Mouse (Mus musculus) lung, adult 10 weeks (tissue): Measurements from ENCODE around the gene Usp53. TPM values are rescaled to one million over a fixed set of nuclear protein-coding genes. Genes with fewer than 3 reads are reported as not detected.

ENCODE experiments used
- polyA plus RNA-seq: library from polyadenylated mRNA; stranded (reverse); fragments of 350-450 nt; fragmentation: Illumina TruSeq; extraction: RNeasy Lipid Tissue Mini Kit (QIAGEN cat#74804); gene quantifications from one replicate; pipeline ENCODE4 v1.2.3, GENCODE M21; 2014; ENCODE audit warnings: low read depth, low replicate concordance; ENCODE audit not compliant: insufficient read depth

Usp53 gene
- 2.3 TPM for polyA plus RNA-seq

GRCm38 (mm10) chr3:122984249-122985182 is at the start of gene Usp53:
Gene Usp53 (minus strand): TSS chr3:122984510.

GRCm38 (mm10) chr3:122924009-122924914 is 60.0 kb downstream of the Usp53 start, which contains the start of gene 1810037I17Rik:
Gene 1810037I17Rik (plus strand): TSS chr3:122924203.

DNA sequence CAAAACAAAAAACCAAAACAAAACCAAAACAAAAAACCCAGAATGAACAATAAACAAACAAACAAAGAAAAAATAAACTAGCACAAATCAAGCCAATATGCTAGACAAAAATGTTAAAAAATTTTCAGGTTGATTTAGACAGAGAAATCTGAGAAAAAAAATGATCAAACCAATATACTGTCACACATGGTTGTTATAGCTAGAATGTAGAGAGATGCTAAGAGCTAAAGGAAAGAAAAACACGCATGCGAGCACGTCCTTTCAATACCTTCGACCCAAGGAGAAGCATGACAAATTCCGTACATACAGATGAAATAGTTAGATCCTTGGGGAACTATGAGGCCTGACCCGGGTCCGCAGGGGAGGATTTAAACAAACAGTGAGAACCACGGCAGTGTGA is 65.0 kb downstream of the Usp53 start, which contains the start of gene Gm10959:
Gene Gm10959 (minus strand): TSS at position 101 of the 400 bp plus-strand sequence.

DNA sequence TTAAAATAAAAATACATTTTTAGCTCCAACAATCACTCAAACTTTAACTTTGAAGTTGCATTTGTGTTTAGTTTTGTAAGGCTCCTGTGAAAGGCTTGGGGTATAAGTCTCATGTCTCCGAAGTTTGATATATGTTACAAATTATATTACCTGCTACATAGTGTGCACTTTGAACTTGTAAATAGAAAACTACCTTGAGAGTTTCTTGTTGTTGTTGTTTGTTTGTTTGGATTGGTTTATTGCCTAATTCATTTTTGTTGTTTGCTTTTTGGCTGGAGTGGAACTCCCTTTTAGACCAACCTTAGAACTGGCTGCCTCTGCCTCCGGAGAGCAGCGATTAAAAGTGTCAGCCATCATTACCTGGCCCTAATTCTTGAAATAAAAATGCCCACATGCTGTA is 89.5 kb downstream of the Usp53 start, which contains the start of gene Fabp2:
Gene Fabp2 (plus strand): TSS at position 301 of the 400 bp plus-strand sequence.

Other genes with a start within 250 kb of the Usp53 start
- gene Fabp2, start 89.4 kb downstream of the Usp53 start, polyA plus RNA-seq = not detected
- gene Gm10959, start 65.2 kb downstream of the Usp53 start, polyA plus RNA-seq = not detected
- gene 1810037I17Rik, start 60.3 kb downstream of the Usp53 start, polyA plus RNA-seq = 164 TPM
- gene Myoz2, start 50.5 kb upstream of the Usp53 start, polyA plus RNA-seq = 28.5 TPM